Mouse (Mus musculus): ENCODE data around the gene Tsnaxip1.

DNA sequence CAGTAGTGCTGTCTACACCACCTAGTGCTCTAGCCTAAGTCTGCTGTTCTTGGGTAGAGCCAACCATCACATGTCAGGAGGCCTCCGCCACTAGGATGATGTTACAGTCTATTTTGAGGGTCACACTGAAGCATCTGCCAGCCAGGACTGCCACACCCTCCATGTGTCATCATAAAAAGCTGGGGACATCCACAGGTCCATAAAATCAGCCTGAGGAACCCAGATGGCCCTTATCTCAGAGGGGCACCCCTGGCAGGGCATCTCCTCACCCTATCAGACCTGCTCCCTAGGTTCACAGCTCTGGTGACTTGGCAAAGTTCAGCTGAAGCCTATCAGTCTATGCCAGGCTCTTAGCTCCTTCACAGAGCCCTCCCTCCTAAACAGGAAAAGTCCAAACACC is 6.6 kb upstream of the Tsnaxip1 start:
- TF ChIP-seq MYOD1 (IDR thresholded peaks at IDR 0.05; ENCODE audit: control insufficient read depth, insufficient read length, low read depth) (no peak), CTCF (IDR thresholded peaks at IDR 0.05; ENCODE audit: control insufficient read depth, insufficient read depth, insufficient read length) (no peak), FOSL1 (IDR thresholded peaks at IDR 0.05; ENCODE audit: insufficient read depth, low read length, poor library complexity, severe bottlenecking) (no peak), USF1 (IDR thresholded peaks at IDR 0.05; ENCODE audit: low read depth) (no peak), MAX (IDR thresholded peaks at IDR 0.05) (no peak)
